Mouse (Mus musculus): ENCODE data around the gene Sptbn4.
"Not testable (repeated sequence)": the region's sequence is repeated elsewhere in the genome, so short reads cannot be mapped to it uniquely, and the experiment has no call there.

Sptbn4 gene

DNA sequence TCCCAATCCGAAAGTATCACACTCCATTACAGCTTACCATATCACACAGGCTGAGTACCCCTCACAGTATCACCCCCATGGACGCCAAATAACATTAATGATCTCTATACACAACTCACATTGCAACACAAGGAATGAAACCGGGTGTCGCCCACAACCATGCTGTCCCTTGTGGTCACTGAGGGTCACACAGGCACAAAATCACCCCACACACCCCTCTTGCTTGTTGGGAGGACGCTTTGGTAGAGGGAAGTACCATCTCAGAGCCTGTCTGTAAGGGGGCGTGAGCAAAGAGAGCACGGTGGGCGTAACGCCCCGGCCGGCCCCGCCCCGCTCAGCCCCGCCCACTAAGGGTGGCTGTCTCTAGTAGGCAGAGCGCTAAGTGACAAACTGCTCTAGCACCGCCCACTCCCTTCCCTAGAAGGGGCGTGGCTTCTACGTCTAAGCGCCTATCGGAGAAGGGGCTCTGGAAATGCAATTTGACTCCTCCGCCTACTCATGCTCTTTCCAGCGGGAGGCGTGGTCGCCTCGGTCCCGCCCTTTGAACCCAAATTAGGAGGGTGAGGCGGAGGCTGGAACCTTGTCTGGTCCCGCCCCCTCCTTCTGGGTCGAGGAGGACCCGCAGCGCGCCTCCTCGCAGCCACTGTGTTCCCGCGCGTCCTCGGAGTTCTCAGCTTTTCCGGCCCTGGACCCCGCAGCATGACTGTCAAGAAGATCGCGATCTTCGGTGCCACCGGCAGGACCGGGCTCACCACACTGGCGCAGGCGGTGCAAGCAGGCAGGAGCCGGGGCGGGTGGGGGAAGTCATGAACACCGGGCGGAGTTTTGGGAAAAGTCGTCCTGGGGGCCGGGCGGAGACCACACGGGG lies at the start of gene Sptbn4, which contains the start of gene Blvrb:
Sptbn4 (minus strand) TSS at position 268 of the 868 bp plus-strand sequence.
Blvrb (plus strand) TSS at position 560 of the 868 bp plus-strand sequence.
- ATAC-seq (ENCODE audit: insufficient number of reproducible peaks, low FRiP score, low TSS enrichment): peak; percentile 91

DNA sequence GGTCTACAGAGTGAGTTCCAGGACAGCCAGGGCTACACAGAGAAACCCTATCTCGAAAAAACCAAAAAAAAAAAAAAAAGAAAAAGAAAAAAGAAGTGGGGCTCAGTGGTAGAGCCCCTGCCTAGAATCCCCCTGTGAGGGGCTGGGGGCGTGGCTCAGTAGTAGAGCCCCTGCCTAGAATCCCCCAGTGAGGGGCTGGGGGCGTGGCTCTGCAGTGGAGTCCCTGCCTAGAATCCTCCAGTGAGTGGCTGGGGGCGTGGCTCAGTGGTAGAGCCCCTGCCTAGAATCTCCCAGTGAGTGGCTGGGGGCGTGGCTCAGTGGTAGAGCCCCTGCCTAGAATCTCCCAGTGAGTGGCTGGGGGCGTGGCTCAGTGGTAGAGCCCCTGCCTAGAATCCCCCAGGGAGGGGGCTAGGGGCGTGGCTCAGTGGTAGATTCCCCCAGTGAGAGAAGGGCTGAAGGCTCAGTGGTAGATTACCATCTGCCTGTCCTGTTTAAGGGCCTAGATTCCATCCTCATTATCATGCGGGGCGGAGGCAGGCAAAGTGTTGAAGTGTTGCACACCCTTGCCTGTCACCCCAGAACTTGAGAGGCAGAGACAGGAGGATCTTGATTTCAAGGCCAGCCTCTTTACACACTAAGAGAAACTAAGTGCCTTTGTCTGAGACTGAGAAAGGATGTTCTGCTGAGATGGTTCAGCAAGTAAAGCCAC lies 47.3 kb upstream of the Sptbn4 start:
- not testable (repeated sequence) for ATAC-seq (ENCODE audit: insufficient number of reproducible peaks, low FRiP score, low TSS enrichment)

DNA sequence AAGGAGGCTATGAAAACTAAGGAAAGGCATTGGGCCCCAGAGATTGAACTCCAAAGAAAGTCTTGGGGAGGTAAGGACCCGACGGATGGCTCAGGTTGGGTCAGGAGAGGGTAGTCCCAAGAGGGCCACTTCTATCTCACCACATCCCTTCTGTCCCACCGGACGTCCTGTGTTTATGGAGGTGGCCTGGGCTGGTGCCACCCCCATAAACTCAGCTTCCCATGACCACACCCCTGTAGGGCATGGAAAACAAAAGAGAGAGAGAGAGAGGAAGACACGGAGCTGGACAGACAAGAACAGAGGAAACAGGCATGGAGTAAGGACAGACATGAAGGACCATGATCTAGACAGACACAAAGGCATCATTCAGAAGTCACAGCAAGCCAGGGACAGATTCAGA lies 46.0 kb upstream of the Sptbn4 start:
- no peak for ATAC-seq (ENCODE audit: insufficient number of reproducible peaks, low FRiP score, low TSS enrichment)

DNA sequence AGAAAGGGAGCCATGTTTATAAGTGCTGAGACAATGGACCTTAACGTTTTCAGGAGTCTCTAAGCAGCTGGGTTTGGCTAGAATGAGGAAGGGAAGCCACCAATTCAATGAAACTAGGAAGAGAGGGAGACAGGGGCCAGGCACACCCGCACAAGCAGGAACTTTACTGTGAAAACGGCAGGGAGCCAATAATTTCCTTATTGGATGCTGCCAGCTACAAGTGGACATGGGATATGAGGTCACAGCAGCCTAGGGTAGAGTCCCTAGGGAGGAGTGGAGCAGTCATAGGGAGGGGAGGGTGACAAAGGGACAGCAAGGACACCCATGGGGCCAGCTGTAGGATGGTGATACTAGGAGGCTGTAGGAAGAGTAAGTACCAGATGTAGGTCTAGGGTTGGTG lies 45.5 kb upstream of the Sptbn4 start:
- no peak for ATAC-seq (ENCODE audit: insufficient number of reproducible peaks, low FRiP score, low TSS enrichment)

DNA sequence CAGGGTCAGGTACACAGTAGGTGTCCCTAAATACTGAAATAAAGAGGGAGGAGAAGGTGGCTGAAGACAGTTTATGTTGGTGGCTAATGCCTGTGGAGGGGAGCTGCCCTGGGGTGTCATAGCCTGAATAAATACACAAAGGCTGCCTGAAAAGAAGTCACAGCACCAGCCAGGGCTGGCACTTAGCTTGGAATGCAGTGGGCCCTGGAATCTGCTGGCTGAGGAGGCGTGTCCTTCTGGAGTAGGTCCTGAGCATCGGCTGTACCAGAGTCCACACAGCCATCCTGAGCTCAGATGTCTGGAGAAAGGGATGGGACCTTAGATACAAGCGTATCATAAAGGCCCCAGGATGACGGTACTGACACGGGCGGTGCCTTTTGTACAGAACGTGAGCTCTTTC lies 44.4 kb upstream of the Sptbn4 start:
- ATAC-seq (ENCODE audit: insufficient number of reproducible peaks, low FRiP score, low TSS enrichment): no peak

DNA sequence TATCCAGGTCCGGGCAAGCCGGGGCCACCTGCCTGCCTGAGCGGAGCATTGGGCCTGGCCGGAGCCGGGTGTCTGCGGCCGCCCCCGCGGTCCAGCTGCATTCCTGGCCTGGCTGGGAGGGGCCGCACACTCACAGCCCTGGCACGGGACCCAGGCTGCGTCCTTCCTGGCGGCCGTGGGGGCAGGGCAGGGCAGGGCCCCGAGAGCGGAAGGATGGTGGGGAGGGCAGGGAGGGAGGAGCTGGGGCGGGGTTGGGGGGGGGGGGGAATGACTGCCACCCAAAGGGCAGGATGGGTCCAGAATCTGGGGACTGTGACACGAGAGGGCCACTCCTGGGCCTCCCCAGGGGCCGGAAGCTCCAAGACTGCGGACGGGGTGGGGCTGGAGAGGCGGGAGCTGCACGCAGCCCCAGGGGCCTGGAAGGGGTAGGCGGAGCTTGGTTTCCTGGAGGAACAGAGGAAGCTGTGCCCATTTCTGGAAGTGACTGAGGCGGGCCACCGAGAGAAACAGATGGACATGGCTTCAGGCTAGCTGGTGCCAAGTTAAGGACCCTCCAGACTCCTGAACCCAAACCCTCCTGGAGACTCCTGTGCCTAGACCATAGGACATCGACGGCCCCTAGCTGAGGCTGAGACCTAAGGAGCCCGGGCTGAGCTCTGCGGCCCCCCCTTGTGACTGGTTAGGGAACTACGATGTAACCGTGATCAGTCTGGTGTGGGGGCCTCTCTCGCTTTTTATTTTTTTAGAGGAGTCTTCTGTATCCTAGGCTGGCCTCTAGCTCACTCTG lies 43.2 kb upstream of the Sptbn4 start:
- peak; percentile 53 for ATAC-seq (ENCODE audit: insufficient number of reproducible peaks, low FRiP score, low TSS enrichment)

DNA sequence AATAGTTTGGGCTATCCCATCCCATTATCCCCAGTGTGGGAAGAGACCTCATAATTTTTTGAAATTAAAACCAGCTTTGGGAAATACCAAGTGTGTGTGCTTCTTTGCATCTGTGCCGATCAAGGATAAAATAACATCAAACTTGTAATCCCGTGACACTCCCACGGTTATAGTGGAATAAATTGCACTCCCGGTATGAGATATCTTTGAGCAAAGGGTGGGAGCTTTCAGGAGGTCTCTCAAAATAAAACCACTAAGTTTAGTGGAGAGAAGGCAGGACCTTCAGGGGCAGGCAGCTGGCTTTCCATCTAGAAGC lies 42.7 kb upstream of the Sptbn4 start:
- ATAC-seq (ENCODE audit: insufficient number of reproducible peaks, low FRiP score, low TSS enrichment): no peak

DNA sequence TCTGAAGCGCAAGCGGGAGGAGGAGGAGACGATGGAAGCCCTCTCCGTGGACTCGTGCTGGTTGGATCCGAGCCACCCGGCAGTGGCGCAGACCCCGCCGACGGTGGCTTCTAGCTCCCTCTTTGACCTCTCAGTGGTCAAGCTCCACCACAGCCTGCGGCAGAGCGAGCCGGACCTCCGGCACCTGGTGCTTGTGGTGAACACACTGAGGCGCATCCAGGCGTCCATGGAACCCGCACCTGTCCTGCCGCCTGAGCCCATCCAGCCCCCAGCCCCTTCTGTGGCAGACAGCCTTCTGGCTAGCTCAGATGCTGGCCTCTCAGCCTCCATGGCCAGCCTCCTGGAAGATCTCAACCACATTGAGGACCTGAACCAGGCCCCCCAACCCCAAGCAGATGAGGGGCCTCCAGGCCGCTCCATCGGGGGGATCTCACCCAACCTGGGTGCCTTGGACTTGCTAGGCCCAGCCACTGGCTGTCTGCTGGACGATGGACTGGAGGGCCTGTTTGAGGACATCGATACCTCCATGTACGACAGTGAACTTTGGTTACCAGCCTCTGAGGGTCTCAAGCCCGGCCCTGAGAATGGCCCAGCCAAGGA lies 41.9 kb upstream of the Sptbn4 start:
- ATAC-seq (ENCODE audit: insufficient number of reproducible peaks, low FRiP score, low TSS enrichment): no peak

DNA sequence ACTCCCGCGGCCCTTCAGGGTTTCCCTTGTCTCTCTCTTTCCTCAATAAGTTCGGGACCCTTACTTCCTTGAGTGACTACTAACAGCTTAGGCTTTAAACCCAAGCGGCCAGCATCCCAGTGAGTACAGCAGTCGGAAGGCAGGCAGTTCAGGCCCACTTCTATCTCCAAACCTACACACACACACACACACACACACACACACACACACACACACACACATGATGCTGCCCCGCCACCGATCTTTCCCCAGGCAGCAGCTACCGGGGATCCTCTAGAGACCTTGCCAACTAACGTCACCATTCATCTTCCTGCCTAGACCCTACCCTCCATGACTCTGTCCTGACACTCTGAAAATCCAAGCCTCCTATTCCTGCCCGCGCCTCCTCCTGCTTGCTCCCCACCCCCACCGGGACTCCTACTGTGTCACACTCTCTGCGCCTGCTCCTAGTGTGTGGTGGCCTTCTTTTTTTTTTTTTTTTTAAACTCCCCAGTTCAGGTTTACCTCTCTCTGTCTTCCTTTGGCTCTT lies 40.3 kb upstream of the Sptbn4 start:
- ATAC-seq (ENCODE audit: insufficient number of reproducible peaks, low FRiP score, low TSS enrichment): no peak

DNA sequence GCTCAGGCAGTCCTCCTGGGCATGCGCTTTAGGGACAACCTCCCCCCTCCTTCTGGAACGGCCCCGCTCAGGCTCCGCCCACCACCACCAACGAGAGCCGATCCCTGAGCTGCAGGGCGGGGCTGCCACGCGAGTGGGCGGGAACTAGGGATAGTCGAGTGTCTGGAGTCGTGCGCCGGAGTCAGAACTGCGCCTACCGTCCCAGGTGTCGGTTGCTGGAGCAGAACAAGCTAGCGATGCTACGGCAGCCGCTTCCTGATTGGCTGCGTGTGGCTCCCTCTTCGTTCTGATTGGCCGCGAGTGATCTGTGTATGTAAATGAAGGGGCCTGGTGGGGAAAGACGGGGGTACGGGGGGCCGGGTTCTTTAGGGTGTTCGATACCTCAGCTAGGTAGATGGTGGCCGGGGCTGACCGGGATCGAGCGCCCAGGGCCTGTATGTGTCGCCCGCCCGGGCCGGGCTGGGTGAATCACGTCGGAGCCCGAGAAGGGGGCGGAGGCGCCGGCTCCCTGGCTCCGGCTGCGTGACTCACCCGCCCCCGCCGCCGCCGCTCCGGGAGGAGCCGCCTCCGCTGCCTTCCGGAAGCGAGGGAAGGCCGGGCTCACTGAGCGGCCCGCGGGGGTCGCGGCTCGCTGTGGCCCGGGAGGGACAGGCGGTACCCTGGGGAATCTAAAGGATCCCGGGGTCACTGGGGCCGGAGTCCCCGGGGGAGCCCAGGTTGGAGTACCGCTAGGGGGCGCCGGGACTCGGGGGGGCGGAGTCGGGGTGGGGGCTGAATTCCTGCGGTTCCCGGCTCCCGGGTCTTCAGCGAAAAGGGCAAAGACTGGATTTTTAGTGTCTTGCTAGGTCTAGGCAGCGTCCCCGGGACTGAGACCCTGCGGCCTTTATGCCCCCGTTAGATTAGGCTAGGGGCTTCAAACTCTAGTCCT lies 39.5 kb upstream of the Sptbn4 start, which contains the start of gene Sertad1:
Sertad1 (plus strand) TSS at position 141 of the 928 bp plus-strand sequence.
- peak; percentile 88 for ATAC-seq (ENCODE audit: insufficient number of reproducible peaks, low FRiP score, low TSS enrichment)

DNA sequence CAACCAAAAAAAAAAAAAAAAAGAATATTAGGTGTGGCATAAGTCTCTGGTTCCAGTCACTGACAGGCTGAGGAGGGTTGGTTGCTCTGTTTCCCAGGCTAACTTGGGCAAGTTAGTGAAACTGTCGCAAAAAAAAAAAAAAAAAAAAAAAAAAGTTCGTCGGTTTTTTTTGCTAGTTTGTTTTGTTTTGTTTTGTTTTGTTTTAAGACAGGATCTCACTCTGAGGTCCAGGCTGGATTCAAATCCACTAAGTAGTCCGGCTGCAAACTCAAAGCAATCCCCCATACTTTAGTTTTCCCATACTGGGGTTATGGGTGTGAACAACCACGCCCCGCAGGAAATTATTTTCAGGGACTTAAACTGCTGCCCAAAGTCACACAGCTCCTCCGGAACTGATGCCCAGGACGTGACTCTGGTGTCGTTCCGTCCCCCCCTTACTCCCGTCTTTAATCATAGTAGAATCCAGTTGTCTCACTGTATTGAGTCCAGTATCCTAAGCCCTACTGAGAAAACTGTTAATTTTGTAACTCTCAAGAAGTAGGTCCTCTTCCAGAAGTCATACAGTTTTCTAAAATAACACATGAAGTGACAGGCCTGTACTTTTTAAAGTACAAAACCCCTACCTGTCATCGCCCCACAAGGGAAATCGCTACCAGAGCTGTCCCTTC lies 38.8 kb upstream of the Sptbn4 start:
- ATAC-seq (ENCODE audit: insufficient number of reproducible peaks, low FRiP score, low TSS enrichment): no peak

DNA sequence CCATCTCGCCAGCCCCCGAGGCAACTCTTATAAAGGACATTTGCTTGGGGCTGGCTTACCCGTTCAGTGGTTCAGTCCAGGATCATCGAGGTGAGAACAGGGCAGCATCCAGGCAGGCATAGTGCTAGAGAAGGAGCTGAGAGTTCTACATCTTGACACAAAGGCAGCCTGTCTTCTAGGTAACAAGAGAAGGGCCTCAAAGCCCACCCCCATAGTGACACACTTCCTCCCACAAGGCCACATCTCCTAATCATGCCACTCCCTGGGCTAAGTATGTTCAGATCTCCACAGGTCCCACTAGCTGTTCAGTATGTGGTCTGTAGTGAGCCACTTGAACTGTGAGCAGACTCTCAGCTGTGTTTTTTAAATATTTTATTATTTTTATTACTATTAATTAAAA lies 36.4 kb upstream of the Sptbn4 start:
- no peak for ATAC-seq (ENCODE audit: insufficient number of reproducible peaks, low FRiP score, low TSS enrichment)

DNA sequence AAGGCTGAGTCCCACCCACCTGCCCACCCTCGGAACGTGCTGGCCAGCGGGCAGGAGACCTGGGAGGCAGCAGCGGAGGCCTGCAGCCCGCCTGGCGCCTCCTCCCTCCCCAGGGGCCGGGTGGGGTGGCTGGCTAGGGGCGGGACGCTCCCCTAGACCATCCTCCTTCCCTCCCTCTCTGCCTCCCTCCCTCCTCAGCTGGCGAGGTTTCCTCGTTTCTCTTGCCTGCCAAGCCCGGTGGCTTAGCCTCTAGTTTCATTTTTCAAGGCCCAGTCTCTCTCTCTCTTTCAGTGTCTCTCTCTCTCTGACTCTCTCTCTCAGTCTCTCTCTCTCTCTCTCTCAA lies 34.1 kb upstream of the Sptbn4 start:
- ATAC-seq (ENCODE audit: insufficient number of reproducible peaks, low FRiP score, low TSS enrichment): peak; percentile 63; the same call in 1 of the 2 replicates

DNA sequence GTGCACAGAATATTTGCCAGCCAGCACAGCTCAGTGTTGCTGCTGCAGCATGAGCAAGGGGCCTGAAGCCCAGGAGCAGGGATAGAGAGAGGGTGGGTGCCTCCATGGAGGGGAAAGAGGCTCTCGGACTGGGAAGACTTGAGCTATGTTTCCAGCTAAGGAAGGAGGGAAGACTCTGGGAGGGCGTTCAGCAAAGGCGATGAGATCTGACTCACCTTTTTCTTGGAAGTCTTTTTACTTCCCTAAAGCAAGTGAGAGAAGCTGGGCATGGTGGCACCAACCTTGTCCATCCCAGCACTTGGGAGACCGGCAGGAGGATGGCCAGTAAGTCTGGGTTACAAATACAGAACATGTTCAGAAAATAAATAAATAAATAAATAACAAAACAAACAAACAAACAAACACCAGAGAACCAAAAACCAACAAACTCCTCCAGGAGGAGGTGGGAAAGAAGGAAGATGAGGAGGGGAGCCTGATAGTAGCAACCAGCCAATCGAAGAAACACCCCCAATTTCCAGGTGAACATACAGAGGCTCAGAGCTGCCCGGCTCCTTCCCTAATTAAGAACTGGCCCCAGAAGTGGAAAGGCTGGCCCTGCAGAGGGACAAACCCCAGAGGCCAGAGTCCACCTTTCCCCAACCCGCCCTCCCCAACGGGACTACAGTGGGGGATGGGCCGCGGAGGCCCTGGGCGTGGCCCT lies 33.6 kb upstream of the Sptbn4 start:
- ATAC-seq (ENCODE audit: insufficient number of reproducible peaks, low FRiP score, low TSS enrichment): no peak

DNA sequence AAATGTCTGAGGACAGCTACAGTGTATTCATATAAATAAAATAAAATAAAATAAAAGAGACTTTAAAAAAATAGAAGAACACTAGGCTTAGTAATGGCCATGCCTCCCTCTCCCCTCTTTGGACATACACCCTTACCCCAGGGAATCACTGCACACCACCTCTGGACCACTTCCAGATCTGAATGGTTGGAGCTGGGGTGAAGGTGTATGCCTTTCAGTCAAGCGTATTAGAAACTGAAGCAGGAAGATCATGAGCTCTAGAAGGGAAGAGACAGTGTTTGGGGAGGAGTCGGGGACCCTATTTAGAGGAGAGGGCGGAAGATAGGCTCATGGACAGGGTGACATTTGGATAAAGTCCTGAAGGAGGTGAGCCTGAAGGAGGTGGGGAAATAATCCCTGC lies 33.0 kb upstream of the Sptbn4 start:
- no peak for ATAC-seq (ENCODE audit: insufficient number of reproducible peaks, low FRiP score, low TSS enrichment)

DNA sequence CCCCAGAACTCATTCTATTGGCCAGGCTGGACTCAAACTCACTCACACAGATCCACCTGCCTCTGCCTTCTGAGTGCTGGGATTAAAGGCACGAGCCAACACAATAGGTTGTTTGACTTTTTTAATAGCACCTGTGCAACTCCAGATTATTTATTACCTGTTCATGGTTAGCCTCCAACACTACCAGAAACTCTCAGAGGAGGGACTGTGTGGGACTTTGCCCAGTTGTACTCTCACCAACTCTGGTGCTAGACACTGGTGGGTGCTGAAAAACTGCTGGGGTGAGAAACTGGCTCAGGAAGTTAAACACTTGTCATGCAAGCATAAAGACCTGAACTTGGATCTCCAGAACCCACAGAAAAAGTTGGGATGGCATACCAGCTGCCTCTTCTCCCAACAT lies 32.3 kb upstream of the Sptbn4 start:
- ATAC-seq (ENCODE audit: insufficient number of reproducible peaks, low FRiP score, low TSS enrichment): no peak

DNA sequence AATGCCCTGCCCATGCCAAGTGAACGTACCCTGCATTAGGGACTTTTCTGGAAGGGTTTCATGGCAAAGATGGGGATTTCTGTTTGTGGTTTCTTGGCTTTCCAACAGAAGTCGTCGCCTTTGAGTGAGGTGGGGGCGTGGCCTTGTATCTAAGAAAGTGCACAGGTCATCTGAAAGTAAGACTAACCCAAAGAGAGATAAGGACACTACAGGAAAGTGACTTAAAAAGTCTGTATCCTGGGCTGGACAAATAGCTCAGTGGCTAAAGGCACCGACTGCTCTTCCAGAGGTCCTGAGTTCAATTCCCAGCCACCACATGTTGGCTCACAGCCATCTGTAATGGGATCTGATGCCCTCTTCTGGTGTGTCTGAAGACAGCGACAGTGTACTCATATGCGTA lies 31.1 kb upstream of the Sptbn4 start:
- ATAC-seq (ENCODE audit: insufficient number of reproducible peaks, low FRiP score, low TSS enrichment): no peak

DNA sequence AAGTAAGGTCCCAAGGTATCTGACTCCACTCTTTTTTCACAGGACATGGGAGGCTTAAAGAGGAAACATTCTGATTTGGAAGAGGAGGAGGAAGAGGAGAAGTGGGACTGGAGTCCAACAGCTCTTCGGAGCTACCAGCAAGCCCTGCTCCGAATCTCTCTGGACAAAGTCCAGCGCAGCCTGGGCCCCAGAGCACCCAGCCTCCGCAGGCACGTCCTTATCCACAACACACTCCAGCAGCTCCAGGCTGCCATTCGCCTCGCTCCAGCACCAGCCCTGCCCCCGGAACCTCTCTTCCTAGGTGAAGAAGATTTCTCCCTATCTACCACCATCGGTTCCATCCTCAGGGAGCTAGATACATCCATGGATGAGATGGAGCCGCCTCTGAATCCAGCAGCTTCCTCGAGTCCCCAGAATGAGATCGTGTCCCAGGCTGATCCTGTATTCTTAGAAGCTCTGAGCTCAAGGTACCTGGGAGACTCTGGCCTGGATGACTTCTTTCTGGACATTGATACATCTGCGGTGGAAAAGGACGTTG lies 28.7 kb upstream of the Sptbn4 start:
- ATAC-seq (ENCODE audit: insufficient number of reproducible peaks, low FRiP score, low TSS enrichment): no peak

Data from cerebellum, adult (tissue).